Mouse (Mus musculus): ENCODE results near the gene Mtx2.

DNA sequence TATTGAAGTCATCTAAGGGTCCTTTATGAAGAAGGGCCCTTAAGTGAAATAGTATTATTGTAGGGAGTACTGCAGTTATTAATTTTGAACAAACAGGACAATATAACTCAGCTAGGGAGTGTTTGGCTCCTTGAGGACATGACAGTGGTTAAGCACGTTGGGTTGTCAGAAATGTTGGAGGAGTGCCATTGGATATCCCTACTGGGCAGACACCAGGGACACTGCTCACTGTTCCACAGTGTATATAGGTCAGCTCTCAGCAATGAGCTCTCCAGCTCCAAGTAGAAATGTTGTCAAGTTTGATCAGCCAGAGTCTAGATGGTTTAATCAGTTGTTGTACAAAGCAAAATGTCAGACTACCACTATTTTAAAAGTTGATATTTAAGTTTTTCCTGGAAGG, 24.4 kb downstream of the Mtx2 start:
- TF ChIP-seq PAX5 (IDR thresholded peaks at IDR 0.05; ENCODE audit: low read length) (no peak), EP300 (IDR thresholded peaks at IDR 0.05; ENCODE audit: low read length) (no peak), CTCF (conservative IDR thresholded peaks at IDR 0.05 in 1 of 2, IDR thresholded peaks at IDR 0.05 in 1 of 2; ENCODE audit: low read depth in 2 of 2, low read length in 2 of 2) (no peak), NELFE (IDR thresholded peaks at IDR 0.05; ENCODE audit: low read depth, low read length) (no peak), RCOR1 (conservative IDR thresholded peaks at IDR 0.05; ENCODE audit: low read depth, low read length) (no peak), POLR2A (IDR thresholded peaks at IDR 0.05; ENCODE audit: low read depth, low read length) (no peak), POLR2AphosphoS2 (IDR thresholded peaks at IDR 0.05; ENCODE audit: low read depth, low read length) (no peak), JUN (IDR thresholded peaks at IDR 0.05; ENCODE audit: insufficient read depth, low read depth, low read length) (no peak), RAD21 (IDR thresholded peaks at IDR 0.05; ENCODE audit: low read depth, low read length) (no peak), BHLHE40 (IDR thresholded peaks at IDR 0.05; ENCODE audit: low read depth, low read length) (no peak)
